Comparison of ENCODE assay signal across 1 mouse cellular context in the genomic region with DNA sequence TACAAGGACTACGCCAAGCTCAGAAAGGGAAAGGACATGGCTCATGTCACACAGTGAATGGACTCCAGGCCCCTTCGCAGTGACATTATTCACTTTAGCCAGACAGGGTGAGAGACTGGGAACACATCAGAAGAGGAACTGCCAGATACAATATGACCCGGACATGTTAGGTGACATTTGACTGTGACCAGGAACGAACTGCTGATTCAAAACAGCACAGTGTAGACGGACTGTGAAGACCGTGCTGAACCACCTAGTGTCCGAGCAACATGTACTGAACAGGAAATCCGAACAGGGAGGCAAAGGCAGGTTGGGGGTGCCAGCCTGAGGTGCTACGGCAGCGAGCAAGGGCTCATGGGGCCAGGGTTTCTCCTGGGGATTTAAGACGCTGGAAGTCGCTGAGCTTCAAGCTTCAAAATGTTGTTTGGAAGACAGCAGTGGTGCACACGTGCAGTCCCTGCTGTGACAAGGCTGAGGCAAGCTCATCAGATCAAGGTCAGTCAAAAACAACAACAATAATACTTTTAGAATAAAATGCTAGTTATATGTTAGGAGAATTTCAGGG.
TF ChIP-seq lines count a peak whose summit lies in the region.

No protein-coding gene starts in this region.

TF ChIP-seq in CH12.LX, 34 proteins besides CTCF, POLR2A, EP300 and RAD21:
- TF ChIP-seq IRF4 (IDR thresholded peaks at IDR 0.05; ENCODE audit: low read depth, low read length) (peak; percentile 74), MAX (IDR thresholded peaks at IDR 0.05; ENCODE audit: low read length) (peak; percentile 59), MAFK (IDR thresholded peaks at IDR 0.05; ENCODE audit: insufficient replicate concordance, low read length) (no peak), ETS1 (conservative IDR thresholded peaks at IDR 0.05; ENCODE audit: low read depth, low read length) (peak; percentile 41; the same call in 1 of the 2 replicates), JUND (conservative IDR thresholded peaks at IDR 0.05; ENCODE audit: low read depth, low read length) (no peak), ZMIZ1 (IDR thresholded peaks at IDR 0.05; ENCODE audit: low read depth, low read length) (no peak), MXI1 (IDR thresholded peaks at IDR 0.05; ENCODE audit: low read depth, low read length) (peak; percentile 46; the same call in 1 of the 2 replicates), MEF2A (IDR thresholded peaks at IDR 0.05; ENCODE audit: borderline replicate concordance, low read depth, low read length) (no peak), TBP (conservative IDR thresholded peaks at IDR 0.05; ENCODE audit: low read depth, low read length) (no peak), SIN3A (IDR thresholded peaks at IDR 0.05; ENCODE audit: low read length) (peak; percentile 71), USF2 (conservative IDR thresholded peaks at IDR 0.05; ENCODE audit: low read depth, low read length) (no peak), TCF12 (IDR thresholded peaks at IDR 0.05; ENCODE audit: low read depth, low read length) (peak; percentile 55), ZC3H11A (IDR thresholded peaks at IDR 0.05; ENCODE audit: low read depth, low read length) (no peak), CHD1 (IDR thresholded peaks at IDR 0.05; ENCODE audit: low read depth, low read length) (no peak), ELF1 (IDR thresholded peaks at IDR 0.05; ENCODE audit: low read depth, low read length) (peak; percentile 53), HCFC1 (IDR thresholded peaks at IDR 0.05; ENCODE audit: low read depth, low read length) (peak; percentile 58), PAX5 (IDR thresholded peaks at IDR 0.05; ENCODE audit: low read length) (no peak), MAZ (IDR thresholded peaks at IDR 0.05; ENCODE audit: low read depth, low read length) (no peak), POLR2AphosphoS2 (IDR thresholded peaks at IDR 0.05; ENCODE audit: low read depth, low read length) (no peak), KAT2A (IDR thresholded peaks at IDR 0.05; ENCODE audit: insufficient replicate concordance, low read length) (0 out of 2 replicates have a peak, but pooled peaks have one; percentile 13), BHLHE40 (IDR thresholded peaks at IDR 0.05; ENCODE audit: low read depth, low read length) (peak; percentile 51), RCOR1 (conservative IDR thresholded peaks at IDR 0.05; ENCODE audit: low read depth, low read length) (no peak), JUN (IDR thresholded peaks at IDR 0.05; ENCODE audit: insufficient read depth, low read depth, low read length) (no peak)
